ENCODE assay signal across 9 mouse cellular contexts in genomic region chr11:57688179-57688929, GRCm38 (mm10). TPM values are rescaled to one million over a fixed set of nuclear protein-coding genes. Genes with fewer than 3 reads are reported as not detected.
DNase-seq lines count a peak whose midpoint lies in the region; ATAC-seq and TF ChIP-seq lines count a peak whose summit lies in the region.
"Had no signal": no experiment of that assay in that cellular context is flagged by ENCODE, and none has a peak within 500 bp of the region (broad histone marks: within the 10 kb centered on the region; RNA-seq: fewer than 3 reads in every experiment).

No protein-coding gene starts in this region.

- H3K4me1 ChIP-seq in embryonic fibroblast, embryonic 13.5 days (ENCODE audit: control insufficient read depth, insufficient read depth, low read length) = peaks cover 5% of the 10 kb centered on the region; the same call in 1 of the 2 replicates
- peaks cover 31% of the 10 kb centered on the region for H3K4me1 ChIP-seq in kidney, postnatal 0 days (replicated peaks; ENCODE audit: insufficient read depth, low read length)

- H3K36me3 ChIP-seq in kidney, postnatal 0 days (ENCODE audit: insufficient read depth, low read length) = no peaks in the 10 kb centered on the region

- no peak overlapping the region for H3K4me3 ChIP-seq in embryonic fibroblast, embryonic 13.5 days (ENCODE audit: insufficient read depth, low read length)
- no peak overlapping the region for H3K4me3 ChIP-seq in kidney, postnatal 0 days (replicated peaks; ENCODE audit: low read depth, low read length)

- no peak for TF ChIP-seq CTCF in embryonic fibroblast, embryonic 13.5 days (IDR thresholded peaks at IDR 0.05; ENCODE audit: borderline replicate concordance, insufficient read depth, low read length)
- TF ChIP-seq CTCF in kidney, postnatal 0 days (IDR thresholded peaks at IDR 0.05; ENCODE audit: low read depth) = no peak

- H3K9me3 ChIP-seq in kidney, postnatal 0 days (replicated peaks; ENCODE audit: low read length) = no peaks in the 10 kb centered on the region

- H3K4me2 ChIP-seq in kidney, postnatal 0 days (ENCODE audit: low read length) = no peak overlapping the region

- no peak overlapping the region for H3K9ac ChIP-seq in kidney, postnatal 0 days (ENCODE audit: low read depth, low read length)

- DNase-seq in heart, adult 11 months = peak; percentile 98
- DNase-seq in heart, postnatal 36 days = no peak
- peak; percentile 71 for DNase-seq in kidney, postnatal 0 days (ENCODE audit: low spot score)
- peak; percentile 68 for DNase-seq in lung, postnatal 36 days
- no peak for DNase-seq in left cerebral cortex, postnatal 25 days (ENCODE audit: low spot score in 2 of 2)
- no peak for DNase-seq in neural tube, embryonic 10.5 days (ENCODE audit: extremely low spot score, low spot score)
- DNase-seq in left cerebral cortex, postnatal 36 days (ENCODE audit: low spot score in 2 of 2) = no peak
- DNase-seq: cerebellum, adult 11 months had no signal

- no peak for TF ChIP-seq POLR2A in embryonic fibroblast, embryonic 13.5 days (IDR thresholded peaks at IDR 0.05; ENCODE audit: low read depth, low read length)

- 29% methylated on average over 14 of the region's 14 CpGs for WGBS in kidney, postnatal 0 days

- peak overlapping the region; percentile 22; the same call in 1 of the 2 replicates for H3K27ac ChIP-seq in embryonic fibroblast, embryonic 13.5 days (ENCODE audit: insufficient read depth, low read length)
- peak overlapping the region; percentile 9; the same call in 1 of the 2 replicates for H3K27ac ChIP-seq in kidney, postnatal 0 days

- no peaks in the 10 kb centered on the region for H3K27me3 ChIP-seq in kidney, postnatal 0 days (ENCODE audit: insufficient read depth, low read length)

- ATAC-seq in kidney, postnatal 0 days (replicated peaks; ENCODE audit: low FRiP score, low read depth) = no peak; the same call in 1 of the 2 replicates

- intact Hi-C loops in heart, postnatal 36 days (cut with DNase I) = no loop called here
- intact Hi-C loops in left cerebral cortex, postnatal 25 days (cut with DNase I) = no loop called here
- intact Hi-C loops in left cerebral cortex, postnatal 36 days (cut with DNase I) = no loop called here

RNA-seq across cellular contexts. Expression of gene Galnt10, which starts 43.1 kb away (rescaled TPM):
- total RNA-seq in heart, postnatal 36 days (2021) = 1 to 10 TPM; 6.7 to 9.2 TPM
- polyA plus RNA-seq in embryonic fibroblast, embryonic 13.5 days (2011; ENCODE audit: insufficient read length, low read depth, missing spikeins) = 48.3 and 51.8 TPM in 2 replicates
- polyA plus RNA-seq in kidney, postnatal 0 days (2015; fragmentation: Nextera tagmentation; extraction: Ambion mirVana) = 18.4 and 19.2 TPM in 2 replicates
- total RNA-seq in left cerebral cortex, postnatal 25 days (2021) = 1 to 10 TPM; 6.8 to 7.1 TPM
- total RNA-seq in left cerebral cortex, postnatal 36 days (2021) = 1 to 10 TPM; 6.3 to 8.1 TPM

Comparison
In these comparisons a context has a peak if more than half of its experiments do, and no peak if none do; other contexts are left out.
1. DNase-seq: peak in heart, adult 11 months (single experiment), kidney, postnatal 0 days (single experiment) and lung, postnatal 36 days (single experiment); none in heart, postnatal 36 days (0 of 2), left cerebral cortex, postnatal 25 days (0 of 2), neural tube, embryonic 10.5 days (single experiment) and left cerebral cortex, postnatal 36 days (0 of 2).